Mouse (Mus musculus) neural tube, embryonic 15.5 days (tissue): ENCODE measurements around the gene Tmem14a. TPM values are rescaled to one million over a fixed set of nuclear protein-coding genes. Genes with fewer than 3 reads are reported as not detected.
"Not testable (repeated sequence)": the region's sequence is repeated elsewhere in the genome, so short reads cannot be mapped to it uniquely, and the experiment has no call there.

Source experiments
- ATAC-seq: fragments of 200-750 bp; cut with Nextera tagmentation; 2 replicates; pipeline ENCODE4 v1.8.0; 2017; ENCODE audit warnings: mild to moderate bottlenecking, moderate TSS enrichment, moderate library complexity; ENCODE audit not compliant: low FRiP score
- H3K27ac ChIP-seq: fragments of 300-500 bp; sonication (generic); replicated peaks from 2 replicates; pipeline ENCODE4 v1.5.1; 2015; ENCODE audit warnings: mild to moderate bottlenecking, inconsistent platforms
- H3K27me3 ChIP-seq: fragments of 300-500 bp; sonication (generic); replicated peaks from 2 replicates; pipeline ENCODE4 v1.6.1; 2015; ENCODE audit warnings: inconsistent platforms
- H3K36me3 ChIP-seq: fragments of 300-500 bp; sonication (generic); 2 replicates; pipeline ENCODE4 v1.6.1; 2015; ENCODE audit warnings: inconsistent platforms
- H3K4me1 ChIP-seq: fragments of 300-500 bp; sonication (generic); 2 replicates; pipeline ENCODE4 v1.6.1; 2015; ENCODE audit warnings: inconsistent platforms
- H3K4me2 ChIP-seq: fragments of 300-500 bp; sonication (generic); 2 replicates; pipeline ENCODE4 v1.6.1; 2015; ENCODE audit warnings: inconsistent platforms, mild to moderate bottlenecking, moderate library complexity
- H3K4me3 ChIP-seq: fragments of 300-500 bp; sonication (generic); replicated peaks from 2 replicates; pipeline ENCODE4 v1.5.1; 2015; ENCODE audit warnings: mild to moderate bottlenecking, inconsistent platforms
- H3K9ac ChIP-seq: fragments of 300-500 bp; sonication (generic); replicated peaks from 2 replicates; pipeline ENCODE4 v1.6.1; 2015; ENCODE audit warnings: mild to moderate bottlenecking, inconsistent platforms
- H3K9me3 ChIP-seq: fragments of 300-500 bp; sonication (generic); replicated peaks from 2 replicates; pipeline ENCODE4 v1.6.1; 2016; ENCODE audit warnings: inconsistent platforms
- WGBS: fragments of 180-500 bp; shearing (Covaris S2); methylation state at CpG from one replicate; pipeline ENCODE4 v1.1.7; 2015; ENCODE audit warnings: mixed read lengths; 5-methylcytosine and 5-hydroxymethylcytosine counted together
- polyA plus RNA-seq: library from polyadenylated mRNA; unstranded; fragments of >200 nt; fragmentation: Nextera tagmentation; extraction: Ambion mirVana; gene quantifications from 2 replicates; pipeline ENCODE4 v1.2.1, GENCODE M21; 2015

The Tmem14a gene
- polyA plus RNA-seq, 1 experiment from 2014 or later: 22.6 TPM

GRCm38 (mm10) chr1:21274437-21275040 lies 56.2 kb downstream of the Tmem14a start:
- H3K27me3 ChIP-seq: no peaks in the 10 kb centered on the region
- WGBS: 85% methylated on average over 2 of the region's 2 CpGs
- no peaks in the 10 kb centered on the region for H3K36me3 ChIP-seq
- no peak overlapping the region for H3K27ac ChIP-seq
- no peaks in the 10 kb centered on the region for H3K9me3 ChIP-seq
- 0 out of 2 replicates have a peak, but pooled peaks cover 5% of the 10 kb centered on the region for H3K4me1 ChIP-seq
- H3K9ac ChIP-seq: no peak overlapping the region
- no peak overlapping the region for H3K4me3 ChIP-seq
- no peak overlapping the region for H3K4me2 ChIP-seq
- no peak for ATAC-seq

DNA sequence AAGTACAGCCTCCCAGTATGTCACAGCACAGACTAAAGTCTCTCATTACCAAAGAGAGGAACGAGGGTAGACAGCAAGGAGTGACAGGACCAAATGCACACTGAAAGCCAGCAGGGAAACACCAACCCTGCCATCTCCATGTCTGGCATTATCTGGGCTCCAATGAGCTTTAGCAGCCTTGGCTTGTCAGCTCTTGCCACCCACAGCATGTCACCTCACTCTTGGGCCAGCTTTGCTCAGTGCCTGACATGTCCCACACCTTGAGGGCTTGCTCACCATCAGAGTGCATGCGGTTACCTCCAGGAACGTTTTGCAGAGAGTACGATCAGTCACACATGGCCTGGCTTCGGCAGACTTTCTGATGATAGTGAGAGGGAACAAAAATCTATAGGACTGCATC lies 57.0 kb downstream of the Tmem14a start:
- WGBS: 92% methylated on average over 5 of the region's 5 CpGs
- H3K4me3 ChIP-seq, H3K27me3 ChIP-seq: not testable (repeated sequence)

DNA sequence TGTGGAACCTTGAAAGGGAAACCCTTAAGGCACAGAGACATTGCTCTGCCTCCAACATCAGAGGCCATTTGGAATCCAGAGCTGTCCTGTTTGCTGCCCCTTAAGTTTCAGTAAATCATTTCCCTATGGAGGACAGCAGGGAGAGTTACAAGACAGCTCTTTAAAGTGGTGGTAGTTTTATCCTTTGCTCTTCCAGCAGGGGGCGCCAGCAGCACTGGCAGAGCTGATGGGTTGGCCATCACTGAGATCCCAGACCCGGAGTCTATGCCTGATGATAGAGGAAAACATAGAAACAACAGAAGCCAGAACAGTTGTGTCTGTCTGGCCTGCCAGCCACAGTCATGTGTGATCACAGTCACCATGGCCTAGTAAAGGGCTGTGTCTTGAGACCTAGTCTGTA lies 57.8 kb downstream of the Tmem14a start:
- 44% methylated on average over 2 of the region's 2 CpGs for WGBS
- not testable (repeated sequence) for H3K27me3 ChIP-seq, H3K27ac ChIP-seq, H3K36me3 ChIP-seq, H3K4me3 ChIP-seq, H3K4me1 ChIP-seq, H3K4me2 ChIP-seq, H3K9me3 ChIP-seq, ATAC-seq, H3K9ac ChIP-seq

More for the DNA sequence above, 57.0 kb downstream of the Tmem14a start:
- ATAC-seq, H3K9me3 ChIP-seq, H3K36me3 ChIP-seq, H3K9ac ChIP-seq, H3K4me1 ChIP-seq, H3K4me2 ChIP-seq, H3K27ac ChIP-seq: not testable (repeated sequence)

Other genes starting within 250 kb of the Tmem14a start
- gene Tram2, start 139.3 kb upstream of the Tmem14a start, polyA plus RNA-seq: 2.2 and 3.1 TPM in 2 replicates
- gene Gsta3, start 22.0 kb downstream of the Tmem14a start, polyA plus RNA-seq: 0.68 and 1.6 TPM in 2 replicates
- 2.2 TPM in 1 of 2 replicates, not detected in the other for gene Khdc1a, start 131.1 kb downstream of the Tmem14a start, polyA plus RNA-seq
- not detected in 2 replicates for gene Khdc1c, start 149.8 kb downstream of the Tmem14a start, polyA plus RNA-seq
- not detected in 2 replicates for gene Khdc1b, start 165.0 kb downstream of the Tmem14a start, polyA plus RNA-seq